Mouse (Mus musculus) myocyte (in vitro differentiated cells): ENCODE measurements at regions not wholly inside any gene's neighbourhood (a gene's known extent, or its start where the extent isn't known, plus 50 kb on each side); places are given as distances from the start of the nearest gene placed in this dataset.

ENCODE experiments used
- CEBPB ChIP-seq: IDR thresholded peaks from 2 replicates; pipeline ENCODE4 v1.6.1; 2011; ENCODE audit warnings: mild to moderate bottlenecking, moderate library complexity; ENCODE audit not compliant: poor library complexity, insufficient read depth, severe bottlenecking
- MAX ChIP-seq: IDR thresholded peaks from one replicate; pipeline ENCODE4 v1.6.1; 2011; ENCODE audit warnings: low read depth, mild to moderate bottlenecking, control low read depth
- MYOD1 ChIP-seq, 3 experiments: IDR thresholded peaks; one replicate each; pipeline ENCODE4 v1.6.1; 2011; ENCODE audit warnings: control low read depth in 2 of 3, low read depth in 2 of 3, mild to moderate bottlenecking in 2 of 3, moderate library complexity in 1 of 3; ENCODE audit not compliant: insufficient read length in 2 of 3, control insufficient read depth in 1 of 3
- POLR2A ChIP-seq: IDR thresholded peaks from one replicate; pipeline ENCODE4 v1.6.1; 2011; ENCODE audit warnings: low read depth, mild to moderate bottlenecking, control low read depth, moderate library complexity; ENCODE audit not compliant: insufficient read length
- POLR2AphosphoS2 ChIP-seq: IDR thresholded peaks from one replicate; pipeline ENCODE4 v1.6.1; 2011; ENCODE audit warnings: low read depth, control low read depth; ENCODE audit not compliant: insufficient read length
- SRF ChIP-seq: IDR thresholded peaks from one replicate; pipeline ENCODE4 v1.6.1; 2011; ENCODE audit warnings: low read depth; ENCODE audit not compliant: control insufficient read depth, insufficient read length
- USF1 ChIP-seq: IDR thresholded peaks from one replicate; pipeline ENCODE4 v1.6.1; 2011; ENCODE audit warnings: low read depth, mild to moderate bottlenecking, control low read depth, moderate library complexity

DNA sequence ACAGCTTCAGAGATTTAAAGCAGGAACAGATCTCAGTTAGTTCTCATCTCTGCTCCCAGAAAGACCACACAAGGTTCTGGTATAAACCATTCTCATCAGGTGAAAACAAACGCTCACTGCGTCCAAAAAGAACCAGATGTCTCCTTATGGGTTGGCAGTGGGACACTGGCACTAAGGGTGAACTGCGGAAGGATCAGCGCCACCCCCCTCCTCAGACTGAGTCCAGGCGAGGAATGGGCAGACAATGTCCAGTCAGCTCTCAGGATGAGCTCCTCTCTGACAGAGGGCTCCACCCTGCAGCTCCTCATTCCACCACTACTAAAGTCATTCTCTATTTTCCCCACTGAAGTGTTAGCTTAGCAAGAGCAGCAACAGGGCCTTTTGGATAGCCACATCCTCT, 138.3 kb downstream of the Trim29 start:
- TF ChIP-seq MYOD1 (IDR thresholded peaks at IDR 0.05; ENCODE audit: control insufficient read depth in 1 of 3, insufficient read length in 2 of 3, low read depth in 2 of 3) (no peak), POLR2A (no peak), MAX (no peak), CEBPB (no peak), SRF (no peak), USF1 (no peak), POLR2AphosphoS2 (no peak)
